Mouse (Mus musculus) thymus, postnatal 36 days (tissue): ENCODE data around the gene Kcnd2.

Experiments used
- DNase-seq, 2 experiments: peaks; one replicate each; pipeline ENCODE4 v3.0.0; 2022; ENCODE audit warnings: mixed read lengths in 2 of 2

Kcnd2 gene

DNA sequence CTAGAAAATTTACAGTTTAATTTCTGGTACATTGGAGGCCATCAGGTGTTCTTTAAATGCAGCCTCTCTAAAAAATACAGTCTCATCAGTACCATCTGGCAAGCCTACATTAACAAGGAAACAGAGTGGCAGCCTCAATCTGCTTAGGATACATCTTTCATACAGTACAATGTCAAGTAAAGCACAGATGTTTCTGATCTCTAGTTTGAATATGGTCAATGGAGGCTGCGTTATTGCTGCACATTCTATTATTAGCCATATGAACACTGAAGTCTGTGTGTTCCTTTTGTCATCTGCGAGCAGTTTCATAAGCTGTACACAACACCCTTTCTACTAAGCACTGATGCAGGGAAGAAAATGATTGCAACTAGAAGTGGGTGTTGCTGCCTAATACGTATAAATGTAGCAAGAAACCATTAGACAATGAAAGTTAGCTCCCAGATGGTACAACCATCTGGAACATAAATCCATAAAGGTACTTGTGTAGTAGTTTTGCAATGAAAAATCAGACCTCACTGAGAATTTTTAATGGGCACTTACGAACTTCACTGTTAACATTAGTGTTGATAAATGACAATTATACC is 209.0 kb downstream of the Kcnd2 start:
- DNase-seq = no peak

DNA sequence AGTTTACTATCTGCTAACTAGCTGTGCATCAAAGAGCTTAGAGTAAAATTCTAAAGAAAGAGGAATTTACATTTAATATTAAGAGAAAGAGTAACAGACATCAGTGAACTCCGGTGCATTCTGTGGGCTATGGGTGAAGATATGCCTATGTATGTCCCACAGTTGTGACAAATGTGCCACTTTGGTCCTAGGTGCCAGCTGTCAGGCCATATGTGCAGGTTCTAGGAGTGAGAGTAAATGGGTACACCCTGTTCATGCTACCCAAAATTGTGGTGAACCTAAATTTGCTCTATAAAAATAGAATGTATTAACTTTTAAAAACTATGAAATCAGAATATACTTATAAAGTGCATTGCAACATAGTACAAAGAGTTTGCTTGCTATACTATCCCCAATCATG is 215.8 kb downstream of the Kcnd2 start:
- no peak for DNase-seq

DNA sequence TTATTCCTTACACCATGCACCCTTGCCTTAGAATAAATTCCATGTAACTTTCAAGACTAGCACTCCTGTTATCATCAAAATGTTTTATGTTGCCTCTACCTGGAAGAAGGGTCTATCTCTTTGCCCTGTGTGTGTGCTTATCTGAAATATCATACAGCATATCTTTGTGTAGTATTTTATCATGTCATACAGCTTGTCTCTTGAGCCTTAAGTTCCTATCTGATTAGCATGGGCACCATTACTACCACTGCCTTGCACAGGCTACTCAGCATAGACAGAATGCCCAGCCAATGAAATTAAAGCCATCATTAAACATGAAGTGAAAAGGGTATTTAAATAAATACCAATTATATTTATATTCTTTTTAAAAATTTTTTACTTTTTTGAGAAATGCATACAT is 249.4 kb downstream of the Kcnd2 start:
- DNase-seq = no peak

DNA sequence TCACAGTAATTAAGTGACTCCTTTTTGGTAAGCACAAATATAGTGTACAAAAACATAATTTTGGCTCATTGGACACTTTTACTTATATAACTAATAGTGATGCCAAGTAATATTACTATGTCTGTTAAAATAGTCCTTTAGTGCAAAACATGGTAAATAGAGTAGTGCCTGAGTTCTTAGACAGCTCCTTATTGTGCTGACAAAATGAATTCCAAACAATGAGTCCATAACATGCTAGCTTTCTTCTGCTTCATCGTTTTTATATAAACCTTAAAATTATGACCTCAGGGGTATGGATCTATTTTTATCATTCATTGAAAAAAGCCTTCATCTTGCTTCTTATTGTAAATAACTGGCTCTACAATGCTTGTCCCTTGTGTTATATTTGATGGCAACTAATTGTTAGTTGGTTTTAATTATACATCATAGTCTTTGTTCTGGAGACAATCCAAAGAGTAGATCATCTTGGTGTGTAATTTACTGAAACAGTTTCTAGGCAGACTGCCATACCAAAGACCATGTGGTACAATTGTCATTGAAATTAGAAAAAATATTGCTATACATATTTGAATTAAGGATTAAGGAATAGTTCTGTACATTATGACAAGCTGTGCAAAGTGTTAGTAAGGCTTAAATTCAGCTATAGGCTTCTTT is 256.7 kb downstream of the Kcnd2 start:
- no peak for DNase-seq

DNA sequence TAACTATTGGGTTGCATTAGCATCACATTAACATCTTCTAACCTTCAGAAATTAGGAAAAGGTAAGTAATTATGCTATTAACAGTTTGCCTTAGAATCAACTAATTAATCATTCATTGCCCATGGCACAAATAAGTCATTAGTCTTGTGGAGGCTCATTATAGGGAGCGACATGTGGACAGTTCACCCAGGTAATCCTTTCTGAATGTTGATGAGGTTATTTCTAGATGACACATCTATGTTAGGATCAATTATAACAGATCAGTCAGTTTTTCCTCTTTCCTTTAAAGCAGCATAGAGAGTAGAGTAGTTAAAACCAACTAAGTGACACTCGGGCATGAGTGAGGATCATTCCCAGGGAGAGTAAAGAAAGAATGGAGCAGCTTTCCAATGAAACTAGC is 267.4 kb downstream of the Kcnd2 start:
- DNase-seq = no peak

DNA sequence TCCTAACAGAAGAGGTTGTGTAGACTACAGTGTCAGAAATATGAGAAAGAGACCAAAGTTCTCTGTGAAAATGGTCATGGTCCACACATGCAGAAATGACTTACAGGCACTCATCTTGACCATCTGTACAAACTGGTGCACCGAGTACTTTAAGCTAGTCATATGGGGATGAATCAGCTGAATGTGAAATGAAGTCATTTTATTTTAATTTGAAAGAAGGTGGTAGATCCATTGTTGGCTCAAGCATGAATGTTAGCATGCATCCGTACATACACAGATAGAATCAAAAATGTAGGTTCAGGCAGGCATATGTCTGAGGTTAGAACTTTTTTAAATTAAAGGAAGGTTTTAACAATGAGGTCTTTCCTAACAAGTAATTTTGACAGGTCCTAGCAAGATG is 273.2 kb downstream of the Kcnd2 start:
- no peak for DNase-seq

DNA sequence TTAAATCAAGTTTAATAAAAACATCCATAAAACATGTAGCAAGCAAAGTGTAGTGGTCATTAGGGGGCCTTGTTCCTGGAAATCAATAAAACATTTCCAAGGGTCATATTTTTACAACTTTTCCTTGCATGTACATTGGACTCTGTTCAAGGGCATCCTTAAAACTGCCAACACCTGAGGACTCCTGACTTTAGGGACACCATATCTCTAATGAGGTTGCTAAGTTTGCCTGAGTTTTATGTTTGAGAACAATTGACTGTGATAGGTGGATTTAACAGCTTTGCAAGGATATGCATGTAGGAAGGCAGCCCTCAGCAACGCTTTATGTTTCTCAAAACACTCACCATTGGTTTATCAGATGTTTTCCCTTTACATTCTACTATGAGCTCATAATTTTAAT is 287.6 kb downstream of the Kcnd2 start:
- DNase-seq = no peak

DNA sequence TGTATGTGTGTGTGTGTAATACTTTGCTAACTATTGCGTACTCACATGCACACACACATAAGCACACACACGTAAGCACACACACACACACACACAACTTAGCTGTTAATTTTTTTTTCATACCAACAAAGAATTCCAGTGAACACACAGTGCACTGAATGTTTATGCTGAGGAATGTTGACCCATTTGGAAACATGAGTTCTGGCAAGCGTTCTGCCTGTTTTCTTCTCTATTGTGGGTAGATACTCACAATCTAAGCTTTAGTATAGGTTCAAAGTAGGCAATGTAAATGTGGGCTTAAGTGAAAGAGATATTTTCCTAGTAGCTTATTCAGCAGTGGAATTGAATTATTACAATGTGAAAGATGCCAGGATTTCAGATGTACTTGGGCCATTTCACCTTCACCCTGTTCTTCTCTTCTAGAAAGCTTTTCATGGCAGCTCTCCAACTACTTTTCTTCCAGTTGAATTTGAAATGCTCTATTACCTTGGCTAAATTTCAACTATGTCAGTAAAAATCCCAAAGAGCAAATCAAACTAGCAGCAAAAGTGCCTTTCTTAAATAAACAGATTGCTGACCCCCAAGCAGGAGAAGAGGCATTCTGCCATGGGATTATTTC is 295.4 kb downstream of the Kcnd2 start:
- no peak for DNase-seq

DNA sequence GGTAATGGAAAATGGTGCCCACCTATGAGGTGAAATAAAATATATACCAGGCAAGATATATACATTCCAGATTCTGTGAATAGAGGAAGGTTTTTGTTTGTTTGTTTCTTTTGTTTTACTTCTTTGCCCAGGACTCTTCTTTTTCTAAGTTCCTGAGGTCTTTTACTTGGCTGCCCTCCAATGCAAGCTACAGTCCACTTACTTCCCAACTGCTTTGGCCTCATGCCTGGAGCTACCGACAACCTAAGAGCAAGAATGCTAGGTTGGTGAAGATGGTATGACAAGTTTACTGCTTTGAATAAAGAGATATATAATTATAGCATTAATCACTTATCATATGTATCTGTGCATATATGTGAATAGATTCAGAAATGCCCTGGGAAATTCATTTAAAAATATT is 305.0 kb downstream of the Kcnd2 start:
- no peak for DNase-seq

DNA sequence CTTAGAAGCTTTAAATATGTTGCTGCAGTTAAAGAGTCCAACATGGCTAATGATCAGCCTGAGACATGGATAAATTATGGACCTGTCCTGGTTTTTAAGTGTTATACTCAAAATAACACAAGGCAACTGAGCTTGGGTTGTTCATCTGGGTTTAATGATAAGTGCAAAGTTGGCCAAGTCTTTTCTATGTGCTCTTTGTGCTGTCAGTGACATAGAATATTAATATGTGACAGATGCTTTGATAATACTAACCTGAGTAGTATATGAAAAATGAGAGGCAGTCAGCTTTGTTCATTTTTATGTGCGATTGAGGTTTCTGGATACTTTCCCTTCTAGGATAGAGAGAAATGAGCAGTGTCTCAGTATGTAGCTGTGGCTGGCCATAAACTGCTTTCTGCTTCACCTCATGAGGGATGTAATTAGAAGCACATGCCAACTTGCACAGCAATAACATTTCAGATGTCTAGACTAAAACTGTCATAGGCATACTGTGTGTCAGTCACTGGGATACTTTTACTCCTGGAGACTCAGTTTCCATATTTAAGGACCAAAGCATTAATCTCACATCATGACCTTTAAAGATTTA is 312.3 kb downstream of the Kcnd2 start:
- DNase-seq = no peak

DNA sequence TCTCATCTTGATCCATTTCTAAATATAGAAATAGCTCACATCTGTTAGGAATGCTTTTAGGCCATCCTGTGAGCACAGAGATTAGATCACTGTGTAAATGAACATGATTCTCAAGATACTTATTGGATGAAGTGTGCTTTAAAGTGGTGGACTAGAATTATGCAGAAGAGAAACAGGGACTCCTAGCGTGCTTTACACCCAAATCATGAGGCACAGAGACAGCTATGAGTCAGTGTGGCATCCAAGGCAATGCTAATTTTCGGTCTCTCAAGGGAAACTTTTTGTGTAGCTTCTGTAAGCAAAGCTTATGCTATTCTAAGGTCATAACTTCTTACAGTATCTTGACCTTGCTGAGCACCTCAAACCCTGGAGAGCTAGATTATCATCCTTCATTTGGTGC is 318.7 kb downstream of the Kcnd2 start:
- no peak for DNase-seq

DNA sequence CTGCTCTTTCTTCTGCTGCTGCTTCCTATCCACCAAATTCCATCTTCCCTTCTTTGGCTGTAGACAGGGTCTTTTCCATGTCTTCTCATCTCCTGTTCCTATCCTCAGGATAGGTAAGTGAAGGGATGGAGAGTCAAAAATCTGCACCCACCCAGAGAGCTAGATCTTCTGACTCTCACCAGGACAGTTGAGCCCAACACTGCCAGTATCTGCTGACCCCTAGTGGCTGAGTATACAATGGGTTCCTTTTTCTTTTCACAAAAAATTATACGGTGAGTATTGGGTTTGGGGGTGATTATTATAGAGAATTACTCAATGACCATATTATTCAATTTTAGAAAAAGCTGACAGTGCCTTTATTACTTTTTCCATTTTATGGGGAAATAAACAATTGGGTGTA is 319.5 kb downstream of the Kcnd2 start:
- no peak for DNase-seq

DNA sequence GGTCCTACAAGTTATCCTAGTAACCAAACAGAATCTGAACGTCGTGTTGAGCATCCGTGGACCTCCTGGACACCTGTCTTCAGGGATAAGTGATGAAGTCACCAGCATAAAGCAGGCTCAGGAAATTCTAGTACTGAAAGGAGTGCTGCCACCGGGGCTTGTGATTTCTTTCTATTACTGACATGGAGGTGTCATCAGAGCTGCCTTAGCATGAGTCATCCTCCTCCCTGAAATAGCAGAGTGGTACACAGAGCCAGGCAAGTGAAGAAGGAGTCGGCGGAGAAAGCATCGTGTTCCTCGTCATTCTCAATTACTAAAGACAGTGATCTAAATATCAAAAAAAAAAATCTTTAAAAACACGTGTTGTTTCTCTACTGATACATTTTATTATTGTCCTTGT is 336.2 kb downstream of the Kcnd2 start:
- no peak for DNase-seq

DNA sequence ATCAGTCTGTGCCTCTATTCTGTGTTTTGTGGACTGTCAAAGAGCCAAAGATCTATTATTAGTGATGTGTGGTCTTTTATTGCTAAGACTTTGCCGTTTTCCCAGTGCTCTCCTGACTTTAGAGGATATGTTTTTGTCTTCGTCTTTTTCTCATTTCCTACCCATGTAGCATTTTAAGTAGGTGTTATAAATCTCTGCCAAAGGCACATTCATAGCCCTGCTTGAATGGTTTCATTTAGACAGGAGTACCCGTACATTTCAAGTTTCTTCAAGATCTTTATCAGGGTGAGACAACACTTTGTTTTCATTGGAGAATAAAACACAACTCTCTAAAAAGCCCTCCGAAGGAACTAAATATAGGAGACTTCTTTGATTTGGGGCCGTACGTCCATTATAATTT is 355.7 kb downstream of the Kcnd2 start:
- DNase-seq = no peak

DNA sequence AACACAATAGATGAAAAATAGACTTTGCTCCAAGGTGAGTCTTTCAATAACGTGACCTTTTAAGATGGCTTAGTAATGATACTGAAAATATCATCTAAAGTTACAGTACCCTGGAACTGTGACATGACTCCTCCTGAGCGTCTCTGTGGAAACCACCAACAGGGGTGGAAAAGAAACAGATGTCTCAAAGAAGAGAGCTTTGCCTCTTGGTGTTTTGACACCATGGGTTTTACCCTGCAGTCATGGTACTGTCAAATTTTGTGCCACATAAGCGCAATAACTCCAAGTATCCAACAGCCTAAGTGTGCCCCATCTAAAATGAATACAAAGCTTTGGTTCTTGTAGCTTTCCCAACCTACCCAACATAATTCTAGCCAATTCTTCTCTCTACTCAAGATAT is 374.9 kb downstream of the Kcnd2 start:
- DNase-seq = no peak

DNA sequence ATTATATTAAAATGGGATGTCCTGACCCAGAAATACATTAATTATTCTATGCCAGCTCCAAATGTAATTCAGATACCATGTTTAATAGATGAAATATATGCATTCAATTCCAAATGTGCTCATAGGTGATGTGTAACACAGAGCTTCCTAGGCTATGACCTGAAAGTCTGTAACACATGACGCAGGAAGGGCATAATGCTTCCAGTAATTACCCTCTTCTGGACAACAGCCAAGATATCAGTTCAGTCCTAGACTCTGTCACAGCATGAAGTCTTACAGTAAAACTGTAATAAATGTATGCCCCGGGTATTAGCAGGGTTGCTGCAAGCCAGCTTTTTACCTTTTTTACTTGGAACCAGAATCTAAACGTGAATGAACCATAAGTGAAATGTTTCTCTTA is 382.1 kb downstream of the Kcnd2 start:
- DNase-seq = no peak

DNA sequence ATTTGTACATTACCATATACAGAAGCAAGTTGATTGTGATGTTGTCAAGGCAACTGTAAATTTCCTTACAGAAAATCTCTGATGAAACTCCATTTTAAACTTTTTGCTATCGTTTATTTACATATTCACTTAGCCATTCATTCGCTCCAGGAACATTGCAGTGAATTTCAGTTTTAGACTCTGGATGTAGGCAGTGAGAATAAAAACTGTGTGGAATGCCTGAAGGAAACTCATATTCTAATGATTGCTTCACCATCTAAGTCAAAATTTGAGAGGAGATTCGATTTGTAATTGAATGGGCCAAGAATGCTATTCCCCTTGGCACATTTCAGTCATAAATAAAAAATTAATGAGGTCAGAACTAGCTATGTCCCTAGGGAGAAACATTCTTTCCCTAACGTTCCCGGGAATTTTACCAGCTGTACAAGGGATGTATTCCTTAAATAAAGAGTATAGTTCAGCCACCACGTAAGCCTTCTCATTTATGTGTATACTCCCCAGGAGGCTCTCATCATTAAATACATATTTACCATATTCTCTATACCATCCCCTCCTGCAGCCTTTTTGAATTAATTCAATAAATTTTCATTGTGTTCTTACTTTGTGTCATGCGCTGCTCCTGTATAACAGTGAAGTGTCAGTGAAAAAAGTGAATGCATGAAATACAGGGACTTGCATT is 394.2 kb downstream of the Kcnd2 start:
- DNase-seq = no peak

DNA sequence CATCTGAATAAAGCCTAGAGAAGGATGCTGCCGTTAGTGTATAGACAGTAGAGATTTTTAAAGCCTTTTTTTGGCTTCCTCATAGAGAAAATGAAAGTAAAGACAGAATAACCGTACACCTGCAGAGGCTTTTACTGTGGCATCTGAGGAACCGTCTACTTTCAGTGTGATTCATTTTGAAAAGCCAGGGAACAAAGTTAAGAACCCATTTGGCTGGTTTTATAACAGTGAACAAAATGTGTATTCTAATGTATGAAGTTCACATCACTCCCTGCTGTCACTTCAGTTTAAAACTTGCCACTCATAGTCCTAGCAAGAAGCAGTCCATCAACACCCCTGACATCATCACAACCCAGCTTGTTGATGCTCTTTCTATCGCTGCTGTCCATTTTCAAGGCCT is 414.7 kb downstream of the Kcnd2 start:
- no peak for DNase-seq

DNA sequence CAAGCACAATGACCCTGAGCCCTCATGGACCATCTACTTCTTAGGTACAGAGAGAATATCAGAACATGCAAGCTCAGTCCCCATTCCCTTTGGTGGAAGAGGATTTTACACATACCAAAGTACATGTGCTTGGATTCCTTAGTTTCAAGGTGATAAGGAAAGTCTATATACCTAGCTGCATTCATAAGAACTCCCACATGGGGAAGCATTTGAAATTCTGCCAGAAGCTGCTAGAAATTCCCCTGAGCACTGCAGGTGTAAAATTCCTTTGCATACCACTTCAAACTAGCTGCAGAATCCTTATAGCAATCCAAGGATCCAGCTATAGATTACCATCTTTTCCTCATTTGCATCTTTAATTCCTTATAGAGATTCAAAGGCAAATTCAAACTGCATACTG is 440.4 kb downstream of the Kcnd2 start:
- DNase-seq = no peak

DNA sequence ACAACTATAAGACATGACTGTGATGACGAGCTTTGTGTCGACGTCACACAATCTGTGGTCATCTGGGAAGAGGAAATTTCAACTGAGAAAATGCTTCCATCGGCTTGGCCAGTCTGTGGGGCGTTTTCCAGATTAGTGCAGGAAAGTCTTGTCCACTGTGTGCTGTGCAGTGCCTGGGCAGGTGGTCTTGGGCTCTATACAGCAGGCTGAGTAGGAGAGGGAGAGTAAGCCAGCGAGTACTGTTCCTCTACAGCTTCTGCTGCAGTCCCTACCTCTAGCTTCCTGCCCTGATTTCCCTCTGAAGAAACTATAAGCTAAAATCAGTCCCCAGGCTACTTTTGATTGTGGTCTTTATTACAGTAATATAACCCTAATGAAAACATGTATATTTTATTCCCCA is 448.8 kb downstream of the Kcnd2 start:
- DNase-seq = no peak

DNA sequence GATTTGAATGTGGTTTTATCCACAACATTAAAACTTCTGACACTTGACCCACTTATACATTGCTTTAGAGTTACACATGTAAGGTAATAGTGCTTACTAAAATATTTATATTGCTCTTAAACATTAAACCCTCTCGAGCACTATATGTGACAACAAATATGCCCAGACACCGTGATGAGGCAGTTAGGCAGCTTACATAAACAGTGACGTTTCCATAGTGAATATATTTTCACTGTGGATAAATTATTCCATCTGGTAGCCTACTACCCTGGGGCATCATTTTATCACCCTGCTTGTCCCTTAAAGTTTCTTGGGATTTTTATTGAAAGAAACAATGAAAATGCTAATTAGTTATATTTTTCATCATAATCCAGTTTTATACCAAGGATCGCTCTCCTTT is 449.3 kb downstream of the Kcnd2 start:
- no peak for DNase-seq

DNA sequence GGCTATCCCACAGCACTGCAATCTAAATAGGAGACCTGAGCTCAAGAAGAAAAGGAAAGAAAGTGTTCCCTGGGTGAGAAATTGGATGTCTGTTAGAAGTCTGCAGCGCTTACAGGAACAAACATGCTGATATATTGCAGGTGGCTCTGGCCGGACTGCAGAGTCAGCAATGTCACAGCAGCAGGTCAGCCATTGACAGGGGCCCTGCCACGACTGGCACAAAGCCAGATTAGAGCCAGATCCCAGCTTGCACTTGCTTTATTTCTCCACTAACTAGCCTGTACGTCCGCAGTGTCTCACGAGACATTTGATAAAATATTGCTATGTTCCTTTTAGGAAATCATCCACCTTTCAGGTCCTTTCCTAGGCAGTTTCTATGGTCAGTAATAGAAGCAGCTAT is 468.9 kb downstream of the Kcnd2 start:
- DNase-seq = no peak

DNA sequence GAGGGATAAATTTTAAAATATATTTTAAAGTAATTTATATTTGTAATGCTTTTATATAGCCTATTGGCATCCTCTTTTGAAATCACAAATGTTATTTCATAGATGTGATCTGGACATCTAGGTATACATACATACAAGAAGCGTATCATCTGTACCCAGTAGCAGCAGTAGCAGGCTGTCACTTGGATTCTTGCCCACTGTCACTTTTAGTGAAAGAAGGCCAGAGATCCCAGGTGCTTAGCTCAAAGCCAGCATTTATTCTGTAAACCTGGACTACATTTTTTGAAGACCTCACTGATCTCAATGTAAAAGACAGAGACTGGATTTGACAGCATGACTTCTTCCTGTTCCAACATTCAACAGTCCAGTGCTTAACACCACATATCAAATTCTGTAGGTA is 471.1 kb downstream of the Kcnd2 start:
- DNase-seq = no peak

DNA sequence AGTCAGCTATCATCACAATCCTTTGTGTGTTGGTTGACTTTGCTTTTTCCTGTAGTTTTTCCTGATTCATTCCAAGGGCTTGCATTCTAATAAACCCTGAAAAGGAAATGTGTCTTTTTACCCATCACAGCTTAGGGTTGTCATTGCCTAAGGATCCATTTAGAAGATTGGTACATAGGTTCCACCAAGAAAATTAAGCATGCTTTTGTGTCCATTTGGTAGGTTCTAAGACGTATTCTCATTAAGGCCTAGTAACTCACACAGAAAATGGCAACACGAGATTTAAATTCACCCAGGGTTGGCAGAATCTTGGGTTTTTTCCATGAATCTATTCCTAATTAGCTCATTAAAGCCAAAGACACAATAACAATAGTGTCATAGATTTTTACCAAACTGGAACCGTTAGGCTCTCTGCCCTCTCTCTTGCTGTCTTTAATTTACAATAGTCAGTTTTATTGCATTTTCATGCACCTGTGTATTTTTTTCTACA is 477.6 kb downstream of the Kcnd2 start:
- no peak for DNase-seq
